Mouse (Mus musculus) macrophage (primary cell): ENCODE measurements around the gene Asic2. TPM values are rescaled to one million over a fixed set of nuclear protein-coding genes. Genes with fewer than 3 reads are reported as not detected.

Source experiments
- H3K27ac ChIP-seq: fragments of 350-480 bp; formaldehyde crosslinking; 2 replicates; pipeline ENCODE4 v1.9.0; 2021
- H3K36me3 ChIP-seq: fragments of 350-480 bp; formaldehyde crosslinking; 2 replicates; pipeline ENCODE4 v1.9.0; 2021; ENCODE audit errors: inconsistent target
- H3K4me3 ChIP-seq: fragments of 350-480 bp; formaldehyde crosslinking; 2 replicates; pipeline ENCODE4 v1.9.0; 2021; ENCODE audit errors: inconsistent target
- H3K79me2 ChIP-seq: fragments of 350-480 bp; formaldehyde crosslinking; 2 replicates; pipeline ENCODE4 v1.9.0; 2021; ENCODE audit errors: inconsistent target
- WGBS: methylation state at CpG from one replicate; pipeline ENCODE4 v1.1.7; 2026; ENCODE audit warnings: inconsistent platforms; ENCODE audit not compliant: missing documents; 5-methylcytosine and 5-hydroxymethylcytosine counted together
- polyA plus RNA-seq: library from polyadenylated mRNA; stranded (reverse); fragments of 250-400 nt; gene quantifications from 3 replicates; pipeline ENCODE4 v1.2.4, GENCODE M21; 2018; ENCODE audit warnings: inconsistent platforms

Asic2 gene
- polyA plus RNA-seq, 1 experiment from 2014 or later, result not detected

DNA sequence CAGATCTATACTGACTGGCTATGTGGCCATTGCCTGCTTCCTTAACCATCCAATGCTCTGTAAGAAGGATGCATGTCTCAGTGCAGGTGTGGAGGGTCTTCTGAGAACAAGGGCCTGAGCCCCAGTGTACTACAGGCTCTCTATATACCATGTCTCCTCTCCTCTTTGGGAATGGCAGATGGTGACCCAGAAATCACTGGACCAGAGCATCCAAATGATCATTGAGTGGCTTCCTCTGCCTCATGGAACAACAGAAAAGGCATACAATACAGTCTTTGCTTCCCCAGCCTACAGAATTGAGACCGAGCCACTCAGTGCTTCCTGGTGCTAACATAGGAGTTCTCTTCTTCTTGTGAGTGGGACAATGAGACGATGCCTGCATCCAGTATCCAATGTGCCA is 200.0 kb downstream of the Asic2 start:
- Histone ChIP-seq H3K27ac (no peak overlapping the region), H3K4me3 (no peak overlapping the region), H3K36me3 (no peaks in the 10 kb centered on the region), H3K79me2 (no peaks in the 10 kb centered on the region)
- WGBS, result 89% methylated on average over 2 of the region's 2 CpGs

DNA sequence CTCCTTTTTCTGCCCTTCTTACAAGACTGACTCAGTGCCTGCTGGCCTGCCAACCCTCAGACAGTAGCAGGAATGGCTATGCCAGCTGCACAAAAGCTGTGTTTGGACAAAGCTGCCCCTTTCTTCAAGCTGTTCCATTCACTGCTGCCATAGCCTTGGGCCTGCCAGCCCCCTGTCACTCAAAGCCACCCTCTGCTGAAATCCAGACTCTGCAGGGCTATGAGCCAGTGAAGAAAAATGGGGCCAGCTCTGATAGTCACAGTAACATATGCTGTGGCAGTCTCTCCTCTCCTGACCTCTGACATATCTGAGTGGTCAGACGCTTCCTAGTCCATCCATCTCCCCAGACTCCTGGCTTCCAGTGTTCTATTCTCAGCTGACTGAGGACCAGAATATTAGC is 200.5 kb downstream of the Asic2 start:
- Histone ChIP-seq H3K79me2 (no peaks in the 10 kb centered on the region), H3K4me3 (no peak overlapping the region), H3K27ac (no peak overlapping the region), H3K36me3 (no peaks in the 10 kb centered on the region)
- 71% methylated on average over 1 of the region's 1 CpGs for WGBS

DNA sequence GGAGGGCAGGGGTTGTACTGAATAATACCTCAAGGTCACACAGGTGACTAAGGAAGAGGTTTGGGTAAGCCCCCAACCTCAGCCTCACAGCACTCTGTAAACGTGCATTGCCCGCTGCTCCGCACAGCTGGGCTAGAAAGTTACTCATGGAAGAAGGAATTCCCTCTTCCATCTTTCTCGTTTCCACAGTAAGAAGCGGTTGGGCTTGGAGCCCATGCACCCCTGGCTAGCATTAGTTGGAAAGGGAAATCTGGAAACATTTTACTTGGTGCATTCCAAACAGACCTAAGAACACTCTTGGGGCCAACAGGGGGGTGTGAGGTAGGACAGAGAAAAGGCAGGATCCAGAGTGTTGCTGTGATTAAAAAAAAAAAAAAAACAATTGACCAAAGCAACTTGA is 203.0 kb downstream of the Asic2 start:
- no peak overlapping the region for H3K27ac ChIP-seq
- no peaks in the 10 kb centered on the region for H3K79me2 ChIP-seq
- WGBS, result 88% methylated on average over 5 of the region's 5 CpGs
- H3K4me3 ChIP-seq, result no peak overlapping the region
- H3K36me3 ChIP-seq, result no peaks in the 10 kb centered on the region

DNA sequence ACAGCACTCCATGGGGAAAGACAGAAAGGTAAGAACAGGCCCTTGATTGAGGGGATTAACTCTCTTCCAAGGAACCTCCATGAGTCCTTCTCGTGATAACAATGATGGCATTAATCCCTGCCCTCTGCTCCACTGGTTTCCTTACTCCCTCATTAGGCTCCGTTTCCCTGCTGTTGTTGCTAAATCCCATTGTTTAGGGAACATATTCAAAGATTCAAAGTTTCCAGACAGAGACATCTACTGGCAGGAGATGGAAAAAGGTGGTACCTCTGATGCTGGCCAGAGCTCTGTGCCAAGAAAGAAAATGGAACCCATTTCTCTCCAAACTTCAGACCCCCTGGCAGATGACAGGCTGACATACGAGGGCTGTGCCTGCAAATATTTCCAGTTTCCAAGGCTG is 203.5 kb downstream of the Asic2 start:
- WGBS, result 55% methylated on average over 3 of the region's 3 CpGs
- no peak overlapping the region for H3K4me3 ChIP-seq
- H3K27ac ChIP-seq, result no peak overlapping the region
- H3K79me2 ChIP-seq, result no peaks in the 10 kb centered on the region
- H3K36me3 ChIP-seq, result no peaks in the 10 kb centered on the region

DNA sequence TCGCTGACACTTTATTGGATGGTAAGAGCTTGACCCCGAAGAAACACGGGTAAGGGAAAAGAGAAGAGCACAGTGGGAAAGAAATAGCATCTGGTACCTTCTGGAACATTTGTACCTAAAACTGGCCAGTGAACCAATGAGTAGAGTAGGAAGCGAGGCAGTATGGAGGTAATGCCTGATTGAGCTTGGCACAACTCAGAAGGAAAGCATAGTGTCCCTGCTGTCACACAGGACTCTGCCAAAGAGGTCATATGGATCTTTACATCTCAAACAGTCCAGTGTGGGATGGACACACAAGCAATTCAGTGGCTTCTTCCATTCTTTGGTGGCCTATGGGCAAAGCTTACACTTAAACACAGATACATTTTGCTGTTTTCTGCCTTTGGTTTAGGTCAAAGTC is 211.0 kb downstream of the Asic2 start:
- 89% methylated on average over 4 of the region's 4 CpGs for WGBS
- Histone ChIP-seq H3K27ac (no peak overlapping the region), H3K36me3 (no peaks in the 10 kb centered on the region), H3K79me2 (no peaks in the 10 kb centered on the region), H3K4me3 (no peak overlapping the region)

DNA sequence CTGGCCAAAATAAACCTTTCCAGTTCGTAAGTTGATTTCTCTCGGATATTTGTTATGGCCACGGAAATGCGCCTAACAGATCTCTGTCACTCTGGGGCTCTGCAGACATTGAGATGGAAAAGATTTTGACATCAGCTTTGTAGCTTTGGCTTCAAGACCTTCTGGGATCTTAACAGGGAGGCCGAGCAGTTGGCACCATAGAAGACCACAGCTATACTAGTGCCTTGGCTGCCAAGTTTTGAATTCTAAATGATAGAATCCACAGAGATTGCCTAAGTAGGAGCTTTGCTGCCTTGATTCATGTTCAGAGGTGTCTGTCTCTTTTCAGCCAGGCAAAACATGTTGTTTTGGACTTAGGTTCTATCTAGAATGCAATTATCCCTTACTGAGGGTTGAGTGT is 217.4 kb downstream of the Asic2 start:
- 96% methylated on average over 5 of the region's 5 CpGs for WGBS
- H3K4me3 ChIP-seq, result no peak overlapping the region
- no peaks in the 10 kb centered on the region for H3K79me2 ChIP-seq
- no peaks in the 10 kb centered on the region for H3K36me3 ChIP-seq
- H3K27ac ChIP-seq, result no peak overlapping the region

DNA sequence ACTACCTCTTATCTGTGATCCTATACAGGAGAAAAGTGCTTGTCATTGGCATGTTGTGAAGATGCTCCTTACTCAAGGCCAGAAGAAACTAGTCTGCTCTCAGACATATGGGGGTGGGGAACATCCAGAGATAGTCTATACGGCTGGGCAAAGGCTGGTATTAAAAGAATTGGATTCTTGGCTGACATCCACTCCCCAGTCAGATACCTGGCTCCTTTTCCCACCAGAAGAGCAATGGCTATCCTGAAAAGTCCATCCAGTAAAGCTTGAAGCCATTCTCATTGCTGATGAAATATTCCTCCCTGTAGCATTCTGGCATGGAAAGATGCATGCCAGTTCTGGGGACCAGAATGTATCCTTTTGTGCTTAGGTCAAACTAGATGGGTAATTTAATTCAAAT is 218.2 kb downstream of the Asic2 start:
- H3K27ac ChIP-seq, result no peak overlapping the region
- no peaks in the 10 kb centered on the region for H3K79me2 ChIP-seq
- H3K4me3 ChIP-seq, result no peak overlapping the region
- H3K36me3 ChIP-seq, result no peaks in the 10 kb centered on the region
- WGBS, result 100% methylated on average over 1 of the region's 1 CpGs

DNA sequence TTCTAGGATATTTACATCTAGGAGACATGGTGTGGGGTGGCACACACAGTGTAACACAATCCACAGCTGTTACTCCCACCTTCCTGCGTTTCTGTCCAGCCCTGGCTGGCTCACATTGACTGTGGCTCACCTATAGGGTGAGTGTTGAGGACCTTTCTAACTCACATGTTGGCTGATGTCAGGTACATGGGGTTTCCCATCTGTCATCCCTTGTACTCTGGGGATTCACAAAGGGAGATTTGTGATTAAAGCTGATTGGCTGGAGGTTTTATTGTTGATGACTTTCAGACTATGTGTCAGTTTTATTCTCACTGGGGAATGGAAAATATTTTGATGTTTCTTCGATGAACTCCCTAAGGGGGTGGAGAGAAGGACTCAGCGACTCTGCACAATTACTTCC is 229.3 kb downstream of the Asic2 start:
- Histone ChIP-seq H3K79me2 (no peaks in the 10 kb centered on the region), H3K27ac (no peak overlapping the region), H3K36me3 (no peaks in the 10 kb centered on the region), H3K4me3 (no peak overlapping the region)
- WGBS, result 47% methylated on average over 3 of the region's 3 CpGs

DNA sequence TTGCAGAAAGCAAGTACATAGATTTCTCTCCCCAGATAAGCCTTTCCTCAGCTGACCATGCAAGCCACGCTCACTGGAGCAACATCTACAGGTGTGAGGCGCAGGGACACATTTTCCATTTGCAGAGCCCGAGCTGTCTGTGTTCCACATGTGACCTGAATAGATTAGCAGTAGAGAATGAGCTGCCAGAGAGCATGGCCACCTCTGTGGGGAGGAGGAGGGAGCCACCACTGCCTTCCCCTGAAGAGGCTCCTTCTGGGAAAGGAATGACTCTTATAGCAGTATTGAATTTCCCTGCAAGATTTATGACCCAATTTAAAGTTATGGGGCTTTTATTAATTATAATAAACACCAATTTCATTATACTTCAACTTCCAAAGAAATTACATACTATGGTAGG is 230.5 kb downstream of the Asic2 start:
- Histone ChIP-seq H3K36me3 (no peaks in the 10 kb centered on the region), H3K27ac (no peak overlapping the region), H3K4me3 (no peak overlapping the region), H3K79me2 (no peaks in the 10 kb centered on the region)
- WGBS, result 71% methylated on average over 3 of the region's 3 CpGs

DNA sequence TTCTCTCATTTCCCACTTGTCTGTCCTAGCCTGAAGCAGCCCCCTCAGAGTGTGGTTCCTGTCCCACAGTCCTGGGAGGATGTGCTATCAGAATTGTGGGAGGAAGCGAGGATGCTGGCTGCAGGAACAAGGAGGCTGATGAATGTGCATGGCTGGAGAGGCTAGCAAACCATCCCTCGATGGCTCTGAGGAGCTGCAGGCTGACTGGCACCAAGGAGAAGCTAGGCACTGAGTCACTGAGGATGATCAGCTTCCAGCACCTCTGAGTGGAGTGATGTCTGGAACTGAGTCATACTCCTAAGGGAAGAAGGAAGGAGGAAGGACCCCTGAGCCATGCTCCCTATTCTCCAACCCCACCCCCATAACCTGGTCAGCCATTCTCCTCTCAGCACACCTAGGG is 246.2 kb downstream of the Asic2 start:
- H3K36me3 ChIP-seq, result no peaks in the 10 kb centered on the region
- whole genome bisulfite sequencing, result 61% methylated on average over 2 of the region's 2 CpGs
- no peak overlapping the region for H3K4me3 ChIP-seq
- no peaks in the 10 kb centered on the region for H3K79me2 ChIP-seq
- no peak overlapping the region for H3K27ac ChIP-seq

DNA sequence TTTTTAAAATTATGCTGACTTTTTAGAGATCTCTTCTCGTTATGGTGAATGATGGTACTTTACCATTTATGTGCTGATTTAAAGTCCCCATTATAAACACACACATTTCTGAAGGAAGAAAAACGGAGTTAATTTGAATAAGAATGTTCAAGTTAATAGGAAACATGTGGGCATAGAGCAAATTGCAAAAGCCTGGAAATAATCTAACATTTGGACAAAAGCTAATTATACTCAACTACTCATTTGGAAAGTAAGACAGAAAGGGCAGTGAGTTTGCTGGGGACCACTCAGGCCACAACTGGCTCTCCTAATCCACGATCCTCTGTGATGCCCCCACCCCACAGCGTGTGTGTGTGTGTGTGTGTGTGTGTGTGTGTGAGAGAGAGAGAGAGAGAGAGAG is 253.5 kb downstream of the Asic2 start:
- H3K4me3 ChIP-seq, result no peak overlapping the region
- no peak overlapping the region for H3K27ac ChIP-seq
- H3K36me3 ChIP-seq, result no peaks in the 10 kb centered on the region
- no peaks in the 10 kb centered on the region for H3K79me2 ChIP-seq
- WGBS, result 73% methylated on average over 3 of the region's 4 CpGs

DNA sequence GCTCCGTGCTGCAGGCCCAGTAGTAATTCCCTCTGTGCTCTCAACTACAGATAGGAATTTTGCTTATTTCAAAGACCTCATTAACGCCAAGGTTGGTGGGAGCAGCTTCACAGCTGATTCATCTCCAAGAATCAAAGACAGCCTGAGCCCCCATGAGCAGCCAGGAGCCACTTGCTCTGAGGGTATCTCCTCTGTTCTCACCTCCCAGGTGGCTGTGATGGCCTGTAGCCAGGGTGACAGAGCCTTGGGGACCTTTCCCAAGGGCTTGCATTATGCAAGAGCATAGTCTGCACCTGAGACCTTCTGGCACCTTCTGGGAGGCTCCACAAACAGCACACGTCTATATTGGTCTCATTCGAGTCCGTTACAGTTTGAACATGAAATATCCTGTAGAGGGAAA is 261.3 kb downstream of the Asic2 start:
- WGBS, result 79% methylated on average over 5 of the region's 5 CpGs
- no peaks in the 10 kb centered on the region for H3K79me2 ChIP-seq
- H3K36me3 ChIP-seq, result no peaks in the 10 kb centered on the region
- no peak overlapping the region for H3K4me3 ChIP-seq
- H3K27ac ChIP-seq, result no peak overlapping the region

DNA sequence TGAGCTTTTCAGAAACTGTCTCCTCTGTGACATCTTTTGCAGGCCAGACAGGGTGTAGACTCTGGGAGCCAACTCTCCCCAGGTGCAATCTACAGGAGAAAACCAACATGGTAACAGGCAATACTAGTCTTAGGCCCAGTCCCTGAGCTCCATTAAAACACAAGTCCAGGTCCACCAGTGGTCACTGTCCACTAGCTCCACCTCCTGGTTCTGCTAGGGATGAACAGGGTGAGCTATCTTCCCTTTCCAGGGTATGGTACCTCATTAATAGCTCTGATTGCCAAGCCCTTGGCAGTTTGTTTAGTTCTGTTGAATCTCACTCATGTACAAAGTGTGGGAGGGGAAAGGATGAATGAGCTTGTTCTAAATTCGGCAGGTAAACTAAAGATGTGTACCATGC is 270.2 kb downstream of the Asic2 start:
- no peaks in the 10 kb centered on the region for H3K79me2 ChIP-seq
- H3K4me3 ChIP-seq, result no peak overlapping the region
- WGBS, result 100% methylated on average over 1 of the region's 1 CpGs
- no peak overlapping the region for H3K27ac ChIP-seq
- H3K36me3 ChIP-seq, result no peaks in the 10 kb centered on the region

DNA sequence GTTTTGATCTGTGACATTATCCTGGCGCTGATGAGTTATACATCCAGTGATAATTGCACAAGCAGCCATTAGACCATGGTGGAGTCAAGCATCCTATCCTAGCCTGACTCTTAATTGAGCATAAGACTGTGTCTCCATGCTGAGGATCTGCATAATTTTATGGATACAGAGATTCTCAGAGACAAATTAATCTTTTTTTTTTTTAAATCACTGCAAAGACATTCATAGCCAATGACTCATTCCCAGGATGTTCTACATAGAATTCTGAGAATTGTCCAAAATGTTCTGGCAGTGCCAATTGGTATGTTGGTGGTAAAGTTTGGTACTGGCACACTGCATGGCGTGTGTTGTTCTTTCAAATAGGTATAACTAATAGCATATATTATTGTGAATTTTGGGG is 272.8 kb downstream of the Asic2 start:
- Histone ChIP-seq H3K36me3 (no peaks in the 10 kb centered on the region), H3K79me2 (no peaks in the 10 kb centered on the region), H3K4me3 (no peak overlapping the region), H3K27ac (no peak overlapping the region)
- WGBS, result 90% methylated on average over 2 of the region's 2 CpGs

DNA sequence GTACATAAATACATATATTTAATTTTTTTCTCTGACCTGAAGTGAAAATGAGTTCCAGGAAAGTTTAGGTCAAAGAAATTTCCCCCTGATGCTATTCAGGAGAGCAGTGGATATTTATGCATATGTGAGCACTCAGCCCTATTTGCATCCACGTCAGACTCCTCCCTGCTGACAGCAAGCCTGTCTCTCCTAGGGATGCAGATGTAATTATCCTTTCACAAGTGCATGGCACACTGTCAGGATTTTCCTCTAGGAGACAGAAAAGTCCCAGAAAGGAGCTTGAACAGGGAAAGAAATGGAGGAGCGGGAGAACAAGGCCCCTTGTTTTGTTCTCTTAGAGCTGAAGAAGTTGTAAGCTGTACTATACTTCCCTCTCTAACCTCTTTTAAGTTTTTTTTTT is 287.7 kb downstream of the Asic2 start:
- 94% methylated on average over 2 of the region's 2 CpGs for WGBS
- H3K27ac ChIP-seq, result no peak overlapping the region
- no peak overlapping the region for H3K4me3 ChIP-seq
- no peaks in the 10 kb centered on the region for H3K79me2 ChIP-seq
- H3K36me3 ChIP-seq, result no peaks in the 10 kb centered on the region

DNA sequence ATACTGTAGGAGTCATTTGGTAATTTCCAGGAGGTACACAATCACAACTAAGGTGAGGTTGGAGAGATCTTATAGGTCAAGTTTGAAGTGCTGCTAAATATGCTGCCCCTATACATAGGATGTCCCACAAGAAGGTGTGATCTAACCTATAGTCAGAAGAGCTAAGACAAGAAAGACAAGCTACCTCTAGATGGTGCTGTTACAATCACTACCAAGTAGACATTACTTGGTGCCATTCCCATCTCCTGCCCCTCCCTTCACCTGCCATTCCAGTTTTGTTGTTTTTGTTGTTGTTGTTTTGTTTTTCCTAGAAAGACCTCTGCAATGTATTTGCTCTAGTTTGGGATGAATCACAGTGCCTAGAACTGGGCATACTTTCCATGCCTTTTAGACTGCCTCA is 296.5 kb downstream of the Asic2 start:
- H3K4me3 ChIP-seq, result no peak overlapping the region
- H3K36me3 ChIP-seq, result no peaks in the 10 kb centered on the region
- H3K27ac ChIP-seq, result no peak overlapping the region
- H3K79me2 ChIP-seq, result no peaks in the 10 kb centered on the region

DNA sequence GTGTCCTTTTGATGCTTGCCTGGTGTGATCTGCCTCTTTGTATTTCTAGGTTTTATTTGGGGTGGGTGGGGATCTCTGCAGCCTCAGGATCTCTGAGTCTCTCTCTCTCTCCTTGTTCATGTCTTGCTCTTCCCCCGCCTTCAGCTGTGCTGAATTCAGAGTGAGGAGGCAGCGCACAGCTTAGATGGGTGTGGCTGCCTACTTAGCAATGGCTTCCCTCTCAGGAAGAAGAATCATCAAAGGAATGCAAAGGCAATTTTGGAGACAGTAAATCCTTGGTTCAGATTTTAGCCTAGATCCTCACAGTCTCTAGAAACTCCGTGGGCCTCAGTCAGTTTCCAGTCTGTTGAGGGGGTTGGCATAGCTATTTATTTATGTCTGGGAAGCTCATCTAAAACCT is 297.8 kb downstream of the Asic2 start:
- 70% methylated on average over 3 of the region's 3 CpGs for WGBS
- Histone ChIP-seq H3K27ac (no peak overlapping the region), H3K36me3 (no peaks in the 10 kb centered on the region), H3K79me2 (no peaks in the 10 kb centered on the region), H3K4me3 (no peak overlapping the region)
